Mouse (Mus musculus) heart, embryonic 10.5 days (tissue): ENCODE measurements around the gene 4930467E23Rik. TPM values are rescaled to one million over a fixed set of nuclear protein-coding genes. Genes with fewer than 3 reads are reported as not detected.
"Not testable (repeated sequence)": the region's sequence is repeated elsewhere in the genome, so short reads cannot be mapped to it uniquely, and the experiment has no call there.

Experiments used
- DNase-seq: peaks from one replicate; pipeline ENCODE4 v3.0.0-alpha.2; 2017; ENCODE audit warnings: low spot score
- H3K27ac ChIP-seq: fragments of 300-500 bp; sonication (generic); 2 replicates; pipeline ENCODE4 v1.5.1; 2016; ENCODE audit warnings: mild to moderate bottlenecking
- H3K27me3 ChIP-seq: fragments of 300-500 bp; sonication (generic); 2 replicates; pipeline ENCODE4 v1.6.1; 2016; ENCODE audit warnings: mild to moderate bottlenecking; ENCODE audit not compliant: poor library complexity, insufficient read depth, severe bottlenecking
- H3K36me3 ChIP-seq: fragments of 300-500 bp; sonication (generic); 2 replicates; pipeline ENCODE4 v1.6.1; 2016; ENCODE audit warnings: mild to moderate bottlenecking, moderate library complexity
- H3K4me1 ChIP-seq: fragments of 300-500 bp; sonication (generic); 2 replicates; pipeline ENCODE4 v1.6.1; 2016; ENCODE audit warnings: mild to moderate bottlenecking
- H3K4me3 ChIP-seq: fragments of 300-500 bp; sonication (generic); 2 replicates; pipeline ENCODE4 v1.5.1; 2016; ENCODE audit warnings: mild to moderate bottlenecking, moderate library complexity
- H3K9me3 ChIP-seq: fragments of 300-500 bp; sonication (generic); 2 replicates; pipeline ENCODE4 v1.6.1; 2016; ENCODE audit warnings: mild to moderate bottlenecking, moderate library complexity
- WGBS: fragments of 180-500 bp; shearing (Covaris S2); methylation state at CpG from one replicate; pipeline ENCODE4 v1.1.7; 2016; 5-methylcytosine and 5-hydroxymethylcytosine counted together
- polyA plus RNA-seq: library from polyadenylated mRNA; unstranded; fragments of >200 nt; fragmentation: Nextera tagmentation; extraction: Ambion mirVana; gene quantifications from 2 replicates; pipeline ENCODE4 v1.2.1, GENCODE M21; 2016

The 4930467E23Rik gene
- polyA plus RNA-seq, 1 experiment from 2014 or later = not detected

- WGBS = 87% methylated on average over 8 of the region's 8 CpGs
- H3K9me3 ChIP-seq, H3K36me3 ChIP-seq, H3K27me3 ChIP-seq, H3K4me1 ChIP-seq, DNase-seq, H3K4me3 ChIP-seq, H3K27ac ChIP-seq: not testable (repeated sequence)
These were observed 49.5 kb downstream of the 4930467E23Rik start for GRCm38 (mm10) chr8:19778891-19779290.

GRCm38 (mm10) chr8:19780212-19780611 lies 50.8 kb downstream of the 4930467E23Rik start:
- not testable (repeated sequence) for H3K36me3 ChIP-seq, H3K27me3 ChIP-seq, H3K9me3 ChIP-seq, H3K27ac ChIP-seq, H3K4me3 ChIP-seq, DNase-seq, H3K4me1 ChIP-seq
- 91% methylated on average over 4 of the region's 4 CpGs for WGBS

GRCm38 (mm10) chr8:19780658-19781057 lies 51.3 kb downstream of the 4930467E23Rik start:
- H3K9me3 ChIP-seq, H3K27ac ChIP-seq, H3K36me3 ChIP-seq, H3K4me1 ChIP-seq, H3K27me3 ChIP-seq, DNase-seq, H3K4me3 ChIP-seq: not testable (repeated sequence)

GRCm38 (mm10) chr8:19781328-19782114 lies 52.1 kb downstream of the 4930467E23Rik start:
- H3K4me1 ChIP-seq, H3K36me3 ChIP-seq, H3K27me3 ChIP-seq, DNase-seq, H3K27ac ChIP-seq, H3K9me3 ChIP-seq, H3K4me3 ChIP-seq: not testable (repeated sequence)
- 92% methylated on average over 5 of the region's 5 CpGs for WGBS

- not testable (repeated sequence) for H3K36me3 ChIP-seq, H3K27me3 ChIP-seq, DNase-seq, H3K27ac ChIP-seq, H3K9me3 ChIP-seq, H3K4me3 ChIP-seq, H3K4me1 ChIP-seq
- 78% methylated on average over 3 of the region's 3 CpGs for WGBS
These were observed 53.4 kb downstream of the 4930467E23Rik start for GRCm38 (mm10) chr8:19782736-19783135.

GRCm38 (mm10) chr8:19783860-19784259 lies 54.5 kb downstream of the 4930467E23Rik start:
- 71% methylated on average over 1 of the region's 5 CpGs for WGBS
- not testable (repeated sequence) for H3K36me3 ChIP-seq, H3K27me3 ChIP-seq, H3K27ac ChIP-seq, DNase-seq, H3K9me3 ChIP-seq, H3K4me3 ChIP-seq, H3K4me1 ChIP-seq

GRCm38 (mm10) chr8:19784554-19785364 lies 55.4 kb downstream of the 4930467E23Rik start:
- H3K27ac ChIP-seq = peak overlapping the region; percentile 91
- H3K36me3 ChIP-seq, H3K9me3 ChIP-seq, H3K27me3 ChIP-seq, H3K4me1 ChIP-seq: not testable (repeated sequence)
- peak; percentile 97 for DNase-seq
- WGBS = 11% methylated on average over 71 of the region's 71 CpGs
- H3K4me3 ChIP-seq = peak overlapping the region; percentile 65

GRCm38 (mm10) chr8:19792696-19793095 lies 63.3 kb downstream of the 4930467E23Rik start:
- not testable (repeated sequence) for H3K27me3 ChIP-seq, H3K36me3 ChIP-seq, H3K9me3 ChIP-seq, H3K4me1 ChIP-seq, H3K27ac ChIP-seq, DNase-seq, H3K4me3 ChIP-seq
- 83% methylated on average over 7 of the region's 7 CpGs for WGBS

Other genes starting within 250 kb of the 4930467E23Rik start
- gene Defb7, start 234.5 kb upstream of the 4930467E23Rik start, polyA plus RNA-seq = not detected in 2 replicates
- not detected in 2 replicates for gene Gm31371, start 173.8 kb downstream of the 4930467E23Rik start, polyA plus RNA-seq